Mouse (Mus musculus) erythroblast, embryonic 14.5 days (primary cell): ENCODE measurements around the gene Bco1. TPM values are rescaled to one million over a fixed set of nuclear protein-coding genes. Genes with fewer than 3 reads are reported as not detected.

Source experiments
- H3K27me3 ChIP-seq: 2 replicates; pipeline ENCODE4 v1.6.1; 2012; ENCODE audit warnings: inconsistent platforms; ENCODE audit not compliant: control insufficient read depth
- H3K36me3 ChIP-seq: 2 replicates; pipeline ENCODE4 v1.6.1; 2012; ENCODE audit warnings: mild to moderate bottlenecking, inconsistent platforms; ENCODE audit not compliant: control insufficient read depth
- H3K4me1 ChIP-seq: 2 replicates; pipeline ENCODE4 v1.6.1; 2012; ENCODE audit warnings: inconsistent platforms; ENCODE audit not compliant: control insufficient read depth
- H3K4me3 ChIP-seq: replicated peaks from 2 replicates; pipeline ENCODE3; 2012; ENCODE audit warnings: moderate library complexity, mild to moderate bottlenecking, inconsistent platforms
- H3K9me3 ChIP-seq: 2 replicates; pipeline ENCODE4 v1.6.1; 2012; ENCODE audit warnings: low read length, inconsistent platforms, mixed read lengths; ENCODE audit not compliant: control insufficient read depth
- GATA1 ChIP-seq: IDR thresholded peaks from 2 replicates; pipeline ENCODE4 v1.6.1; 2012; ENCODE audit warnings: low read length, inconsistent platforms, mixed read lengths
- TAL1 ChIP-seq: IDR thresholded peaks from 3 replicates; pipeline ENCODE4 v1.6.1; 2012; ENCODE audit warnings: low read length, inconsistent platforms, mixed read lengths
- polyA plus RNA-seq: library from polyadenylated mRNA; stranded (reverse); fragments of >175 nt; gene quantifications from 2 replicates; pipeline ENCODE4 v1.2.3, GENCODE M21; 2012

The Bco1 gene
- polyA plus RNA-seq, 1 experiment, result not detected

- no peak for TF ChIP-seq GATA1
- TF ChIP-seq TAL1, result no peak
- Histone ChIP-seq H3K27me3 (no peaks in the 10 kb centered on the region; the same call in 1 of the 2 replicates), H3K36me3 (peaks cover 6% of the 10 kb centered on the region), H3K4me3 (no peak overlapping the region), H3K9me3 (peaks cover 9% of the 10 kb centered on the region), H3K4me1 (peaks cover 8% of the 10 kb centered on the region)
Observed at GRCm38 (mm10) chr8:117109801-117110390, 14.2 kb downstream of the Bco1 start.

GRCm38 (mm10) chr8:117111641-117112040 is 16.0 kb downstream of the Bco1 start:
- Histone ChIP-seq H3K4me3 (no peak overlapping the region), H3K4me1 (peaks cover 24% of the 10 kb centered on the region), H3K27me3 (no peaks in the 10 kb centered on the region; the same call in 1 of the 2 replicates), H3K36me3 (peaks cover 6% of the 10 kb centered on the region), H3K9me3 (peaks cover 9% of the 10 kb centered on the region)
- TF ChIP-seq GATA1 (no peak), TAL1 (no peak)

- TF ChIP-seq GATA1 (no peak), TAL1 (no peak)
- Histone ChIP-seq H3K4me1 (peaks cover 24% of the 10 kb centered on the region), H3K9me3 (peaks cover 9% of the 10 kb centered on the region), H3K36me3 (peaks cover 6% of the 10 kb centered on the region), H3K4me3 (no peak overlapping the region), H3K27me3 (no peaks in the 10 kb centered on the region; the same call in 1 of the 2 replicates)
Observed at GRCm38 (mm10) chr8:117112261-117112660, 16.6 kb downstream of the Bco1 start.

GRCm38 (mm10) chr8:117115094-117115493 is 19.4 kb downstream of the Bco1 start:
- Histone ChIP-seq H3K4me3 (no peak overlapping the region), H3K4me1 (peaks cover 22% of the 10 kb centered on the region), H3K27me3 (no peaks in the 10 kb centered on the region), H3K36me3 (no peaks in the 10 kb centered on the region; the same call in 1 of the 2 replicates), H3K9me3 (no peaks in the 10 kb centered on the region)
- TF ChIP-seq TAL1 (no peak), GATA1 (no peak)

GRCm38 (mm10) chr8:117115676-117116446 is 20.2 kb downstream of the Bco1 start:
- Histone ChIP-seq H3K4me1 (peaks cover 22% of the 10 kb centered on the region), H3K9me3 (no peaks in the 10 kb centered on the region), H3K36me3 (no peaks in the 10 kb centered on the region; the same call in 1 of the 2 replicates), H3K4me3 (no peak overlapping the region), H3K27me3 (no peaks in the 10 kb centered on the region)
- TF ChIP-seq GATA1 (no peak), TAL1 (no peak)

GRCm38 (mm10) chr8:117116534-117116933 is 20.9 kb downstream of the Bco1 start:
- Histone ChIP-seq H3K4me1 (peaks cover 22% of the 10 kb centered on the region), H3K27me3 (no peaks in the 10 kb centered on the region), H3K4me3 (no peak overlapping the region), H3K9me3 (no peaks in the 10 kb centered on the region), H3K36me3 (no peaks in the 10 kb centered on the region; the same call in 1 of the 2 replicates)
- TF ChIP-seq GATA1, result no peak
- TF ChIP-seq TAL1, result no peak

GRCm38 (mm10) chr8:117118409-117118808 is 22.8 kb downstream of the Bco1 start:
- Histone ChIP-seq H3K4me3 (no peak overlapping the region), H3K27me3 (no peaks in the 10 kb centered on the region), H3K9me3 (no peaks in the 10 kb centered on the region), H3K36me3 (no peaks in the 10 kb centered on the region; the same call in 1 of the 2 replicates), H3K4me1 (peaks cover 21% of the 10 kb centered on the region)
- TF ChIP-seq TAL1 (no peak), GATA1 (no peak)

GRCm38 (mm10) chr8:117121277-117121676 is 25.6 kb downstream of the Bco1 start:
- Histone ChIP-seq H3K4me1 (peaks cover 2% of the 10 kb centered on the region), H3K36me3 (no peaks in the 10 kb centered on the region; the same call in 1 of the 2 replicates), H3K9me3 (no peaks in the 10 kb centered on the region), H3K27me3 (no peaks in the 10 kb centered on the region), H3K4me3 (no peak overlapping the region)
- TF ChIP-seq TAL1 (no peak), GATA1 (no peak)
